Mouse (Mus musculus) frontal cortex, postnatal 36 days (tissue): ENCODE results near the gene Lrig1.
A peak's percentile ranks its signal among the peaks of the same experiment; 100 is the strongest.

Experiments
- DNase-seq, 2 experiments: peaks; one replicate each; pipeline ENCODE4 v3.0.0; 2022; ENCODE audit warnings: low spot score in 2 of 2

The Lrig1 gene

GRCm38 (mm10) chr6:94700067-94700491, at the start of gene Lrig1:
Lrig1 (minus strand) TSS chr6:94700158.
- peak; percentile 94 to 98 for DNase-seq

- no peak for DNase-seq
Observed at GRCm38 (mm10) chr6:94749626-94750025, 49.7 kb upstream of the Lrig1 start.

GRCm38 (mm10) chr6:94748361-94748760, 48.4 kb upstream of the Lrig1 start:
- DNase-seq, result no peak

GRCm38 (mm10) chr6:94740117-94740729, 40.3 kb upstream of the Lrig1 start:
- no peak for DNase-seq

GRCm38 (mm10) chr6:94738647-94739046, 38.7 kb upstream of the Lrig1 start:
- DNase-seq, result no peak

- DNase-seq, result no peak
Observed at GRCm38 (mm10) chr6:94733878-94734277, 33.9 kb upstream of the Lrig1 start.

- no peak for DNase-seq
Observed at GRCm38 (mm10) chr6:94729847-94730246, 29.9 kb upstream of the Lrig1 start.

- no peak for DNase-seq
Observed at GRCm38 (mm10) chr6:94729132-94729531, 29.2 kb upstream of the Lrig1 start.

GRCm38 (mm10) chr6:94724612-94725011, 24.7 kb upstream of the Lrig1 start:
- no peak for DNase-seq

- DNase-seq, result no peak
Observed at GRCm38 (mm10) chr6:94718607-94719346, 18.8 kb upstream of the Lrig1 start.

GRCm38 (mm10) chr6:94717705-94718489, 17.9 kb upstream of the Lrig1 start:
- DNase-seq, result no peak

GRCm38 (mm10) chr6:94715645-94715940, 15.6 kb upstream of the Lrig1 start:
- DNase-seq, result no peak

- no peak for DNase-seq
Observed at GRCm38 (mm10) chr6:94714815-94715644, 15.1 kb upstream of the Lrig1 start.

GRCm38 (mm10) chr6:94709832-94710231, 9.9 kb upstream of the Lrig1 start:
- DNase-seq, result no peak

- no peak for DNase-seq
Observed at GRCm38 (mm10) chr6:94709150-94709549, 9.2 kb upstream of the Lrig1 start.

GRCm38 (mm10) chr6:94707254-94707653, 7.3 kb upstream of the Lrig1 start:
- DNase-seq, result no peak

- no peak for DNase-seq
Observed at GRCm38 (mm10) chr6:94705931-94706330, 6.0 kb upstream of the Lrig1 start.

- DNase-seq, result no peak
Observed at GRCm38 (mm10) chr6:94702993-94703392, 3.0 kb upstream of the Lrig1 start.

- no peak for DNase-seq
Observed at GRCm38 (mm10) chr6:94701071-94701470, 1.1 kb upstream of the Lrig1 start.

- no peak for DNase-seq
Observed at GRCm38 (mm10) chr6:94700612-94701011, 654 bp upstream of the Lrig1 start.

- DNase-seq, result peak in 1 of 2 experiments; percentile 29
Observed at GRCm38 (mm10) chr6:94699173-94699987, 578 bp downstream of the Lrig1 start.
